Mouse (Mus musculus) thymus, postnatal 10 days (tissue): Measurements from ENCODE around the gene Mtx1.

Experiments
- DNase-seq, 2 experiments: peaks; one replicate each; pipeline ENCODE4 v3.0.0; 2021; ENCODE audit warnings: low spot score in 2 of 2

The Mtx1 gene

DNA sequence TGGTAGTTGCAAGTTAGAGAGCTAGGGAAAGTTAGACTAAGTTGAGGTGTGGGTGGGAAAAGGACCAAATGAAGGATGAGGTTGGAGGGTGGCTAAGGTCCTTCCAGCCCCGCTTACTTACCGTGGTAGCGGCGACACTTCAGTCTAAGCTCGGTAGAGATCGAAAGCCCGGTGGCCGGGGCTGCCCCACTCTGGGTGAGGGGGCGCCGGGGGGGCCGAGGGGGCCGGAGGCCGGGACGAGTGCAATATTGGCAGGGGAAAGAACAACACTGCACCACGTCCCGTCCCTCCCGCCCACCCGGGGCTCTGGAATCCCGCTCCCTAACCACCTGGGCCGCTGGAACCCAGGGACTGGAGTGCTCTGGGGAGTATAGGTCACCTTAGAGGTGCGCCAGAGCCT, at the start of gene Mtx1:
Mtx1 (minus strand) TSS at position 189 of the 400 bp plus-strand sequence.
- no peak for DNase-seq

DNA sequence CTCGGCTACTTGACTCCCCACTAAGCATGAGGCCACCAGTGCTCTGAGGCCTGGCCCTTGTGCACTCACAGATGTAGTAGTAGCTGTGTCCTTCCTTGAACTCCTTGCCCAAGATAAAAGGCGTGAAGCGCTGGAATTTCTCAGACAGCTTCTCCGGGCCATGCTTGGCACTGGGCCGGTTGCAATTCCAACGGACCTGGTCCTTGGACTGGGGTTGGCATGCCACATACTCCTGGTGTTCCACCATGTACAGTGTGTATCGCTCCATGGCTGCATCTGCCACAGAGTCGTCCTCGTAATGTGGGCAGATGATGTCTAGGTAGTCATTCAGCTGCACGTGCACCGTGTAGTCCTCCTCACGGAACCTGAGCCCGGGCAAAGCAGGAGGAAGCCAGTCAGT, 49.2 kb upstream of the Mtx1 start:
- DNase-seq = no peak

DNA sequence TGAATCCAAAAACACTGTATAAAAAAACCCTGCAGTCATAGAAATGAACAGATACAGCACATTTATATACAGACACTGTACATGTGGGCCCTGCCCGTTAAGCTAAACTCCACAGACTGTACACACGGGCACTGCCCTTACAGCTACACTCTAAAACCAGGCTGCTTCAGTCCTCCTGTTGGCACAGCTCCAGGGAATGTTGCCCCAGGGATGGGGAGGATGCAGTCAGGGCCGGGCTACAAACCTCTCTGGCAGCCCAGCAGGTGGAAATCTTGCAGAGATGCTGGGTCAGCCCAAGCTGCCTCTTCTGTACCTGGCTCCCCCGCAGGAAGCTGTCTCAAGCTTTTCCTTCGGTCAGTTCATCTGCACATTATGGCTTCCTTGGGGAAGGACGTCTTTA, 44.9 kb upstream of the Mtx1 start:
- DNase-seq = no peak

DNA sequence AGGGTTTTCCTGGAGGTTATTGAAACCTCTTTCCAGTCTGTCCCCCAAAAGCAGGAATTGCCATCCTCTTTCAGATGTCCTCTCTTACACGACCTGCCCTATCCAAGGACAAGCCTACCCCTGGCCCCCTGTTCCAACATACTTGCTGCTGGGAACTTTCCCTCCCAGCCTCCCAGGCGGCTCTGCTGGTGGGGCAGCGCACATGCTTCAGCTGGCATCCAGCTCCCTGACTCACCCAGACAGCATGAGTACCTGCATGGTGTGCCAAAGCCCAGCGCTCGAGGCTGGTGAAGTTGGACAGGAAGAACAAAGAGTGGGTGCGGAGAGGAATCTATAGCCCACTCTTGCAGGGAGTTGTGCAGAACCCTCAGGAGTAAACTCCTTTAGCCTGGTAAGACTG, 44.0 kb upstream of the Mtx1 start:
- DNase-seq = no peak

DNA sequence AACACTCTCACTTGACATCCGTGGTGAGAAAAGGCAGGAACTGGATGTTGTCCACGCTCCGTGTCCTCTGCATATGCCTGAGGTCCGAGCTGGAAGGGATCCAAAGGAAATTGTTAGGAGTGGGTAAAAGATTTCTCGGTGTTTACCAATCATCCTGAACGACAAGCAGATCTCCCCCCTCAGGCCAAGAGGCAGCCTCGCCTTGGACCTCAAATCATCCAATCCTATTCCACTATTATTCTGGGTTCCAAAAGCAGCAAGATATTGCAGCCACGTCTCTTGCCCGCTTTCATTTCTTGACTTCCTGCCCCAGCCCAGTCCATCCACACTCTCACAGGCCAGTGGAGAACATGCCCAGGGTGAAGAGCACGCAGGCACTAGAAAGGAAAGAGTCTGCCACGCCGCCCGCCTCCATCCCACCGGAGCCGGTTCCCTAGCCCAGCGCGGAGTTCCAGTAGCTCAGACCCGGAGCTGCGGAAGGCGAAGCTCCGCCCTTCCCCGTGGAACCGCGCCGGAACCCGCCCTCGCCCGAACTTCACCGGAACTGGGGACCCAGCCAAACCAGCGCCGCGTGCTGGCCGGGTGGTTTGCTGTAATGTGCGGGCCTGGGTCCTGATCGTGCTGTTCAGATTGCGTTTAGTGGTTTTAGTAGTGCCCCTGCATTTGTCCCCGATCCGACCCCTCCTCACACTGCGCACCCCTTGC, 43.3 kb upstream of the Mtx1 start, which contains the start of gene Slc50a1:
Slc50a1 (minus strand) TSS at position 520 of the 705 bp plus-strand sequence.
- peak; percentile 71 to 80 for DNase-seq

DNA sequence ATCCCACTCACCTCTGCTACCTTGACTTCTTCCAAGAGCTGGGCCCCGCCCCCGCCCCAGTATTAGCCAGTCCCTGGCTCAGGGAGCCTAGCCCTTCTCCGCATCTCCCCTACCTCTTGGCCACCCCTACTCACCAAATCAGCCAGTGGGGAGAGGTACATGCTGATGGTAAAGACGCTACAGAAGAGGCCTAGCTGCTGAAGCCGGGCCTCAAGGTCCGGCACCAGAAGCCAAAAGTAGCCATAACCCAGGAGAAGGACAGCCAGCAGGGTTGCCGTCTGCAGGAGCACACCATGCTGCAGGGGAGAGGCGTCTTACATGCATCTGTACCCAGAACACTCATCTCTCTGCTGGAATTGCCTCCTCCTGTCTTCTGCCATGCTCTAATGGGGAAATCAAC, 42.0 kb upstream of the Mtx1 start:
- DNase-seq = no peak

DNA sequence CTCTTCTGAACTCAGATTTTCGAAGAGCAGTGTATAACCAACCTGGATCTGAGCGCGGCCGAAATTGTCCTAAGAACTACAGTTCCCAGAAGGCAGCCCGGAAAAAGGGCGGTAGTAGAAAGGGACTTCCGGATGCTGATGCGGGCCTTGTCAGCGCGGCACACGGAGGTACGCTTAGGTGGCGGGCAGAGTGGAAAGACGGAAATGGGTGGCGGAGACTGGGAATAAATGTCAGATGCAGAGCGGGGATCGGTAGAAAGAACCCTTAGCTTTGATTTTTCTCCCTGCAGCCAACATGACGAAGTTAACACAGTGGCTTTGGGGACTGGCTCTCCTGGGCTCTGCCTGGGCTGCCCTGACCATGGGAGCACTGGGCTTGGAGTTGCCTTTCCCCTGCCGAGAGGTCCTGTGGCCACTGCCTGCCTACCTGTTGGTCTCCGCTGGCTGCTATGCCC, 39.6 kb upstream of the Mtx1 start:
- DNase-seq = peak; percentile 71 to 76

DNA sequence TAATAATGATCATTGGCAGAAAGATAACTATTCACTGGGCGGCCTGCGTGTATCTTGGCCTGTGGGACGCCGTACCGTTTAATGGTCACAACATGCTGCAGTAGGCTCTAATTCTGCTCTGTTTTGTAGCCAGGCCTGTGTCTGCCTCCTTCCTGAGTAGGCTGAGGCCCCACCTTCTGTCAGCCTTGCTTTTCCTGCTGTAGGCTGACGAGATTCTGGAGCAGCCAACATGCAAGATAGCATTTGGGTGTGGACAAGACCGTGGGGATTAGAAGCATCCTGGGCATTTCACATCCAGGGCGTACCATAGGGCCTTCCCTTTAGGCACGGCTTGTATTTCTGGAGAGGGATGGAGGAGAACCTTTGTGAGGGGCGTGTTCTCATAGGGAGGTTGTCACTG, 35.5 kb upstream of the Mtx1 start:
- no peak for DNase-seq

DNA sequence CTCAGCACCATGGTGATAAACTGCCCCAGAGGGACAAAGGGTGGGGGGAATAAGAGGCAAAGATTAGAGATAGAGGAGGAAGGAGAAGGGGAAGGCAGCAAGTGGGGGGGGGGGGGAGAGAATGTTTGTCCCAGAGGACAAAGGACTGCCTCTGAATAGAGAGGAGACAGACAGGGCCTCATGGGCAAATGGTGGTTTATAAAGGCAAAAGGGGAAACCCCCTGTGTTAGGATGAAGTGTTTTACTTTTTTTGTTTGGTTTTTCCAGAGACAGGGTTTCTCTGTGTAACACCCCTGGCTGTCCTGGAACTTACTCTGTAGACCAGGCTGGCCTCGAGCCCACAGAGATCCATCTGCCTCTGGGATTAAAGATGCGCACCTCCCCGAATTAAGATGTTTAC, 33.3 kb upstream of the Mtx1 start:
- DNase-seq = no peak

DNA sequence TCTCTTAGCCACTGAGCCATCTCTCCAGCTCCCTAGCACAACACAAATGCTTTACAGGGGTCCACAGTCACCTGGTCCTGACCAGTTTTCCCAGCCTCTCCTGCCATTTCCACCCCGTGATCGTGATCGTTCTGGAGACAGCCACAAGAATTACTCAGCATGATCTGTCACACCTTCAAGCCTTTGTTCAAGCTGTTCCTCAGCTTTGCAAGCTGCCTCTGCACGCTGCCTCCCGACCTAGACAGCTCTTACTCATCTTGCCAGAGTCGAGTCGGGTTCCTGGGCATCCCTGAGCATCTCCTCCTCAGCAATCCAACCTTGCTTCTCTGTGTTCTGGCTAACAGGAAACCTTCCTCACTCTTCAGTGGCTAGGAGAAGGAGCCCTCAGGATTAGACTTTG, 32.2 kb upstream of the Mtx1 start, which contains the start of gene Dpm3:
Dpm3 (plus strand) TSS at position 283 of the 400 bp plus-strand sequence.
- DNase-seq = no peak

DNA sequence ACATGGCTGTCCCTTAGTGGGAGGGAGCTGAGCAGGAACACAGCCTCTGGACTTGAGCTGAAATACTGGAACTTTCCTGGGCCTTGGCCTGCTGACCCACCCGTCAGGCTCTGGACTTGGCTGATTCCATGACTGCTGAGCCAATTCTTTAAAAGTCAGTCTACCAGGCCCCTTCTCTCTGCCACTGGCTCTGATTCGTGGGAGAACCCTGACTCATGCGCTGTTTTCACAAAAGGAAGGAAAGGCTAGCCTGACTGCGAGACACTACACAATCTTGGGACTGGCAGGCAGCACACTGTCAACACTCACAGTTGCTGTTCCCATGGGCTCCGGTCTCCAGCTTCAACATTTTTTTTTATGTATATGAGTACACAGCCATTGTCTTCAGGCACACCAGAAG, 29.3 kb upstream of the Mtx1 start:
- no peak for DNase-seq

DNA sequence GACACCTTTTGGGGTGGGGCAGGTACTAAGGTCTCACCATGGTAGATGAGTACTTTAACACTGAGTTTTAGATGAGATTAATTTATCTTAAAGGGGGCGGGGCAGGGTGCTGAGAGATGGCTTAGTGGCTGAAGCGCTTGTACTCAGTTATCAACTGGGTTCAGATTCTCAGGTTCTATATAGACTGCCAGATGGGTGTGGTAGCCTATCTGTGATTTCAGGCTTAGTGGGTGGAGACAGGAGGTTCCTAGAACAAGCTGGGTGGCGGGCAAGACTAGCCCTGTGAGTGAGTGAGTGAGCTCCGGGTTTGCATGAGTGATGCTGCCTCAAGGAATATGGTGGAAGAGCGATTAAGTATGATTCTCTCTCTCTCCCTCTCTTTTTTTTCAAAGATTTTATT, 28.1 kb upstream of the Mtx1 start:
- no peak for DNase-seq

DNA sequence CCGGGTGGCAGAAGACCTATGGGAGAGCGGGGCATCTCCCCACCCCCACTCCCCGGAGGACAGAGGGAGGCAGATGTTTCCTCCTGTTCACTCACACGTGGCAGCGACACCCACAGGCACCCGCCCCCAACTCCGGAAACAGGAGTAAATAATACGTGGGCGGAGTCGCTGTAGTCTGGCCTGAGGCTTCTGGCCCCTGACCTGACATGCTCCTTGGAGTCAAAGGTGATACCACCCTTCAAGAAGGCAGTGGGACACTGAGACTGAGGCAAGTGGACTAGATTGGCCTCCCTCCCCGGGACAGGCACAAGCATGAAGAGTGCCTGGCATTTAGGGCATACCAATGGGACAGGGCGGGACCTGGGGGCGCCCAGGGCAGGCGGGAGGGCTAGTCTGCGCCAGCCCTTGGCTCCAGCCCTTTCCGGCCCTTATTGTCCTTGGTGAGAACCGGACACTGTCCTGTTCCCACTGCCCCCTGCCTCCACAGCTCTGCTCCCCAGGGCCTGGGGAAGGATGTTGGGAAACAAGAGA, 24.5 kb upstream of the Mtx1 start:
- DNase-seq = peak; percentile 68 to 70

DNA sequence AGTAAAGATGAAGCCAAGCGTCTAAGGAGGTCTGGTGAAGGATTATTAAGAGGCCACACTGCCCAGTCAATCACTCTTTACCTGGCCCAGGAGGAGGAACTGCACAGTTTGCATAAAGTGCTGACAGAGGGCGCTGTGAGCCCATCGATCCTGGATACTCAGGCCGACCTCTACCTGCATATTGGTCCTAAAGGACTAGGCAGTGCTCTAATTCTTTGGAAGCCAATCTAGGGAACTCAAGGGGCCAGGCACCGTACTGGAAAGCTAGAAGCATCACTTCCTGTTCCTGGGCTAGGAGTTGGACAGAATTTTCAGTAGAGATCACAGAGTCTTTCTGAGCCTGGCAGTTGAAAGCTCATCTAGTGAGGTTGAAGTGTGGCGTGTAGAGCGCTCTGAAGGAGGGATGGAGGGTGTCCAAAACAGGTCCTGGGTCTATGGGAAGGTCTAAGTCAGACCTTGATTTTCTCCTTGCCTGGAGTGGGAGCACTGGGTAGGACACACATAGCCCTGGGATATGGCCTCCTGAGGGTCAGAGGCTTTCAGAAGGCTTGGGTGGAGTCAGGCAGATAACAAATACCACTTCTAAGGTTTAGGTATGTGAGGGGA, 23.6 kb upstream of the Mtx1 start:
- DNase-seq = peak in 1 of 2 experiments; percentile 63

DNA sequence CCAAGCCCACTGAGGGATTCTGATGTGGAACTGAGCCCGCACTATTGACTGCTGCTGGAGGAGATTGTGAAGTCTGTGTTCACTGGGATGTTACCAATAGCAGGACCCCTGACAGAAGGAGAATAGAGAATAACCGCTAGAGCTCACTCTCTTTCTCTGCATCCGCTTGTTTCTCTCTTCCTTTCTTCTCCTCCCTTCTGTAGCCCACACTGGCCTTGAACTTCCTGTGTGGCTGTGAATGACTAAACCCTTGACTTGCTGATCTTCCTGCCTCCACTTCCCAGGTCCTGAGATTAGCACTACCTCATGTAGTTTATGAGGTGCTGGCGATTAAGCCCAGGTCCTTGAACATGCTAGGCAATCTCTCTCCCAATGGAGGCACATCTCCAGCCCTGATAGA, 20.6 kb upstream of the Mtx1 start:
- no peak for DNase-seq

DNA sequence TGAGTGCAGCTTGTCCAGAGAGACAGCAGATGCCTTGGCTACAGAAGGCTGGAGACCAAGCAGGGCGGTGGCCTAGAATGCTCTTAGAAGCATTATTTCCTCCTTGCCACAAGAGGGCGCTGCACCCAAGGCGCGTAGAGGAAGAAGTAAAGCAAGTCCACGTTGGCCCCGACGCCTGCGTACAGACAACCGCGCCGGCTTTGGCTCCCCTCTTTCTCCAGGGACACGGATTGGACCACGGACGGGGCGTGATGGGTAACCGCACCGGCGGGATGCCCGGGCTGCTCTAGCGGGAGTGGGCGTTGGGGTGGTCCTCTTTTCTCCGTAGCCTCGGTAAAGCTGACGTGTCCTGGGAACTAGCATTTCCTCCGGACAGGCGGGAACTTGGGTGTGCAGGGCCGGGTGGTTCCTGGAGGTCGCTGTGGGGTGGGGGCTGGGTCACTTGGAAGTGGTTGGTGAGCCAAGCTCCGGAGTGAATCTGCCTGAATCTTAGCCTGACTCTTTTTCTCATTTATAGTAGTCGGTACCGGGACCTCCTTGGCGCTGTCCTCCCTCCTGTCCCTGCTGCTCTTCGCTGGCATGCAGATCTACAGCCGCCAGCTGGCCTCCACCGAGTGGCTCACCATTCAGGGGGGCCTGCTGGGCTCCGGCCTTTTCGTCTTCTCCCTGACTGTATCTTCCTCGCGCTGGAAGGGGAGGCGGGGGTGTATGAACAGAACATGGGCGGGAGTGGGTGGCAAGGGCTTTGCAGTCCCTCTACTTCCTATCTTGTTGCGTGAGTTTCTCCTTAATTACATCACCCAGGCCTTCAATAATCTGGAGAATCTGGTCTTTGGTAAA, 19.6 kb upstream of the Mtx1 start, which contains the start of gene Trim46:
Trim46 (minus strand) TSS at position 49 of the 840 bp plus-strand sequence.
- peak; percentile 77 to 84 for DNase-seq

DNA sequence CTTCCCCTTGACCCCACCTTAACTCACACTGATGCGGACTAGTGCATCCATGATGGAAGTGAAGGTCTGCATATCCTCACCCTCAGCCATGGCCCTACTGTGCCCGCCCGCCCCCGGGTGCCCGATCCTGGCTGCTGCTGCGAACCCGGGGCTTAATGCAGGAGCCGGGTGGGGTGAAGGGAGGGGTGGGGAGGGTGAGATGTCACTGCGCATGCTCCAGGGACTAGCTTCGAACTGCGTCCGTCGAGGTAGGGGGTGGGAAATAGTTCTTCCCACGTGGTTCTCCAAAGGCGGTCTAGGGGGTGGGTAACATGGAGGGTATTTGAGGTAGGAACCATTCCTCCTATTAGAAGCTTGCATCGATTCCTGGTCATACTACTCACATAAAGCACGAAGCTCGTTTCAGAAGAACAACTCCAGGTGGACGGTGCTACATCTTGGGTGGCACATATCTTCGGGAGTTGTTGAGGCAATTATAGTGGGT, 18.8 kb upstream of the Mtx1 start, which contains the start of gene Krtcap2:
Krtcap2 (plus strand) TSS at position 279 of the 484 bp plus-strand sequence.
- peak; percentile 32 to 33 for DNase-seq

DNA sequence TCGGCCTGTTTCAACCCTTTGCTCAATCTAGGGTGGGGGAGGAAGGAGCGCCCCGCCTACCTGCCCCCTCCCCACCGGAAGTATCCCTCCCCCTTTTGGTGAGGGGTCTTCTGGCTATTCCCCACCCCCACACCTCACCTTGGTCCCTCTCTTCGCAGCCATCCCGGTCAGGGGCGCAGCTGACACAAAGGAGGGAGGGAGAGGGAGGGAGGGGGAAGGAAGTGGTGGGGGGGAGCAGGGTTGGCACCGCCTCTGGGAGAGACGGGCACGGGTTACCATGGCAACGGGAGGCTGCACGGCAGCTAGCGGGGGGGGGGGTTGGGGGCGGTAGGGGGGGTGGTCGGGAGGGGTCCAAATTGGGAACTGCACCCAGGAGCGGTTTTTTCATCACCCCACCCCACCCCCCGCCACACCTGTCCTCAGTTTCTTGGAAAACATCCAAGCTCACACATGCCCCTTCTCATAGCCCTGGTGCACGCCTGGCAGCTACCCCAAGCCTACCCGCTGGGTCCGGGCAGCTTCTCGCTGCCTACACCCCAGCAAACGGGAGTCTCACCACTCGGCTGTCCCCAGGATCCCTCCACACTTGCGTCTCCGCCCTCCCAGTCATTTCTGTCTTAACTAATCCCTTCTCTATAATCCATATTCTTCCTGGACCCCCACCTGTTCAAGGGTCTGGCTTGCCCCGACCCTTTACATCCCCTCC, 18.2 kb upstream of the Mtx1 start:
- DNase-seq = peak; percentile 48 to 66

DNA sequence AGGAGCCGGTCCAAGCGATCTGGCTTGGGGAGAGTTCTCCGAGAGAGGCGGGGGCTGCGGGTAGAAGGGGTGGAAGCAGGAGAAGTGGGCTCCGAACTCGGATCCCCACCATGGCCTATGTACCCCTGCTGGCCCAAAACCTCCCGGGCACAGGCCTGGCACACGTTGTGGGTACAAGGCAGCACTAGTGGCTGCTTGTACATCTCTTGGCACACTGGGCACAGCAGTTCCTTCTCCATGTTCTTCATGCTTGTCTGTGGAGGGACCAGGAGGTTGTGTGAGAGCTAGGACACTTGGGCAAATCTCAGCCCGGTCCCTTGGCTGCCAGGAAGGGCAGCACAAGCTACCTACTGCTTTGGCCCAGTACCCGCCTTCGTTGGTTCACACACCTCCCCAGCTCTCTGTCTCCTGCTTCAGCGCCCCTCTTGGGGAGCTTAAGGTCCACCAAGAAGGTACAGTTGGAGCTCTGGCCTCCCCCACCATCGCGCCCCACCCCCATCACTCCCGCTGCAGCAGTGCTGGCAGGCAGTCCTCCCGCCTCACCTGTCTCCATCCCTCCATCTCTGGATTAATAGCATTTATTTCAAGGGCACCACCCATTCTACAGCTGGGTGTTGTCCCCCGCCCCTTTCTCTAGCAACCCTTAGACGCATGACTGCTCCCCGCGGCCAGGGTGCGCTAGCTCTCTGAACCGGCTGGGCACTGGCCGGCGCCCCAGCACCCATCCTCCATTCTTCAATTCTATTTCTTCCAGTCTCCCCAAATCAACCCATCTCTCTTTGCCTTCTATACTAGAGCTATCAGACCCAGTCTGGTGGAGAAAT, 17.5 kb upstream of the Mtx1 start:
- DNase-seq = peak; percentile 14 to 38

DNA sequence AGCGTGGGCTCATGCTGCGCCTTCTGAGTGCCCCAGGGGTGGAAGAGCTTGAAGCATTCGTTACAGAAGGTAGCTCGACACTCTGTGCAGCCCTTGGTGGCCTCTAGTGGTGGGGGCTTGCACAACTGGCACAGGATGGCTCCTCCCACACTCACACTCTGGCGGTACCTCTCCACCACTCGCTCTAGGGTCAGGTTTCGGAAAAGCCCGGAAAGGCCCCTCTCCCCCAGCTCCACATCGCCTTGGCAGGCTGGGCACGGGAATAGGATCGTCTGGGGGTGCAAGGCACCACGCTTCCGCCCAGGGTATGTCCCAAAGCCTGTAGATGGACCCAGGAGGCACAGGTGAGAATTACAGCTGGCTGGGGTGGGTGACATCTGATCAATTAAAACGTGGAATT, 16.7 kb upstream of the Mtx1 start:
- DNase-seq = peak; percentile 71 to 75
